Mouse (Mus musculus) limb, embryonic 13.5 days (tissue): Measurements from ENCODE around the gene Sema4d. TPM values are rescaled to one million over a fixed set of nuclear protein-coding genes. Genes with fewer than 3 reads are reported as not detected.

Source experiments
- ATAC-seq: fragments of 200-750 bp; cut with Nextera tagmentation; 2 replicates; pipeline ENCODE4 v1.8.0; 2017; ENCODE audit warnings: low read depth, moderate number of reproducible peaks, moderate TSS enrichment; ENCODE audit not compliant: low FRiP score
- H3K27ac ChIP-seq: fragments of 300-500 bp; sonication (generic); 2 replicates; pipeline ENCODE4 v1.5.1; 2015; ENCODE audit warnings: inconsistent platforms, mild to moderate bottlenecking, moderate library complexity
- H3K27me3 ChIP-seq: fragments of 300-500 bp; sonication (generic); 2 replicates; pipeline ENCODE4 v1.6.1; 2015; ENCODE audit warnings: mild to moderate bottlenecking, inconsistent platforms
- H3K36me3 ChIP-seq: fragments of 300-500 bp; sonication (generic); 2 replicates; pipeline ENCODE4 v1.6.1; 2015; ENCODE audit warnings: inconsistent platforms, mild to moderate bottlenecking, moderate library complexity
- H3K4me1 ChIP-seq: fragments of 300-500 bp; sonication (generic); 2 replicates; pipeline ENCODE4 v1.6.1; 2015; ENCODE audit warnings: inconsistent platforms
- H3K4me2 ChIP-seq: fragments of 300-500 bp; sonication (generic); replicated peaks from 2 replicates; pipeline ENCODE4 v1.6.1; 2015; ENCODE audit warnings: inconsistent platforms, mild to moderate bottlenecking, moderate library complexity
- H3K4me3 ChIP-seq: fragments of 300-500 bp; sonication (generic); 2 replicates; pipeline ENCODE4 v1.5.1; 2015; ENCODE audit warnings: moderate library complexity, mild to moderate bottlenecking, inconsistent platforms
- H3K9ac ChIP-seq: fragments of 300-500 bp; sonication (generic); 2 replicates; pipeline ENCODE4 v1.6.1; 2015; ENCODE audit warnings: mild to moderate bottlenecking, inconsistent platforms
- H3K9me3 ChIP-seq: fragments of 300-500 bp; sonication (generic); 2 replicates; pipeline ENCODE4 v1.6.1; 2016; ENCODE audit warnings: inconsistent platforms
- whole genome bisulfite sequencing: fragments of 180-500 bp; shearing (Covaris S2); methylation state at CpG from one replicate; pipeline ENCODE4 v1.1.7; 2015; 5-methylcytosine and 5-hydroxymethylcytosine counted together
- polyA plus RNA-seq: library from polyadenylated mRNA; unstranded; fragments of >200 nt; fragmentation: Nextera tagmentation; extraction: Ambion mirVana; gene quantifications from 2 replicates; pipeline ENCODE4 v1.2.1, GENCODE M21; 2015

Gene Sema4d
- polyA plus RNA-seq, 1 experiment from 2014 or later: 5.8 TPM

DNA sequence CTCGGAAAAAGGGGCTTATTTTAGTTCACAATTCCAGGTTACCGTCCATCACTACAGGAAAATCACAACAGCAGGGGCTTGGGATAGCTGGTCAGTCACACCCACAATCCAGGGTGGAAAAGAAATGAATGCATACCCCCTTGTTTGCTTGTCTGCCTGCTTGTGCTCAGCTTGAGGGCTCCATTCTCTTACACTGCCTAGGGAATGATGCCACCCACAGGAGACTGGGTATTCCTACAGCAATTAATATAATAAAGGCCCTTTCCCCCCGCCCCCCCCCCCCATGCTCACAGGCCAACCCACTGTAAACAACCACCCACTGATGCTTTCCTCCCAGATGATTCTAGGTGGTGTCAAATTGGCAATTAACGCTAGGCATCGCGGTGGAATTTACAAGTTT, 38.9 kb upstream of the Sema4d start:
- no peak for ATAC-seq
- Histone ChIP-seq H3K27ac (no peak overlapping the region), H3K27me3 (no peaks in the 10 kb centered on the region), H3K36me3 (no peaks in the 10 kb centered on the region), H3K4me3 (no peak overlapping the region), H3K9ac (no peak overlapping the region), H3K4me2 (no peak overlapping the region), H3K4me1 (no peaks in the 10 kb centered on the region; the same call in 1 of the 2 replicates), H3K9me3 (no peaks in the 10 kb centered on the region)
- 86% methylated on average over 6 of the region's 6 CpGs for WGBS

DNA sequence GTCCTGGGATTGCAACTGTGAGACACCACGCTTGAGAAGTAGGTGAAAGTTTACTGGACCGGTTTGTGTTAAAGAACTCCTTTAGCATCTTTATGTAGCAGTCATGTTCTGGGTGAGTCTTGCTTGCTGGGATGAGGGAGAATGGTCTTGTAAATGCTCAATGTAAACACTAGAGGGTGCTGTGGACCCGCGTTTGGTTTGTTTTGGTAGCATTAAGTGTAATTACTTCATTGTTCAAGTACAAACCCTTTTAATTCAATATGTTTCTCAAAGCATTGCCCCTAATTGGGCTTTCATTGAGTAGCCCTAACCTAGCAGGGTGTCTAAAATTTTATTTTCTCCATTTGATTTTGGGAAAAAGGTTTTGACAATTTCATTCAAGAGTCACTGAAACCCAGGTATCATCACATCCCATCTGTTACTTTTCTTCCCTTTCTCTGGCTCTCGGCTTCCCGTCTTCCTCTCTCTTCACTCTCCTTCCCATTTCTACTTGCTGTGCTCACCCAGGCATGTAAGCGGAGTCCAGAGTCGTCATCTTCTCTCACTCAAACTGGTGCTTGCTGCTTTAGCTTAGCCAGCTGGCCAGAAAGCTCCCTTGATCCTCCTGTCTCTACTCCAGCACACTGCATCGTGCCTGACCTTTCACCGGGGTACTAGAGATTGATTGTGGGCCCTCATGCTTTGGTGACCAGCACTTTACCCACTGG, 37.4 kb upstream of the Sema4d start:
- ATAC-seq: no peak
- Histone ChIP-seq H3K9ac (no peak overlapping the region), H3K4me1 (no peaks in the 10 kb centered on the region), H3K9me3 (no peaks in the 10 kb centered on the region), H3K36me3 (no peaks in the 10 kb centered on the region), H3K27me3 (no peaks in the 10 kb centered on the region), H3K4me3 (no peak overlapping the region), H3K27ac (no peak overlapping the region), H3K4me2 (no peak overlapping the region)
- 41% methylated on average over 10 of the region's 10 CpGs for WGBS

- no peaks in the 10 kb centered on the region for H3K27me3 ChIP-seq
- no peaks in the 10 kb centered on the region for H3K36me3 ChIP-seq
- H3K4me1 ChIP-seq: peaks cover 27% of the 10 kb centered on the region
- WGBS: 24% methylated on average over 8 of the region's 8 CpGs
- no peaks in the 10 kb centered on the region for H3K9me3 ChIP-seq
- no peak overlapping the region for H3K4me3 ChIP-seq
- H3K4me2 ChIP-seq: peak overlapping the region; percentile 9; the same call in 1 of the 2 replicates
- H3K27ac ChIP-seq: no peak overlapping the region
- no peak overlapping the region; the same call in 1 of the 2 replicates for H3K9ac ChIP-seq
- ATAC-seq: no peak
These were observed 30.4 kb upstream of the Sema4d start for GRCm38 (mm10) chr13:51823822-51824495.

- Histone ChIP-seq H3K4me3 (no peak overlapping the region), H3K4me1 (peaks cover 34% of the 10 kb centered on the region), H3K27me3 (no peaks in the 10 kb centered on the region), H3K9me3 (no peaks in the 10 kb centered on the region), H3K36me3 (no peaks in the 10 kb centered on the region), H3K4me2 (no peak overlapping the region), H3K27ac (no peak overlapping the region), H3K9ac (no peak overlapping the region)
- 48% methylated on average over 3 of the region's 3 CpGs for WGBS
- no peak for ATAC-seq
These were observed 28.4 kb upstream of the Sema4d start for GRCm38 (mm10) chr13:51821988-51822387.

DNA sequence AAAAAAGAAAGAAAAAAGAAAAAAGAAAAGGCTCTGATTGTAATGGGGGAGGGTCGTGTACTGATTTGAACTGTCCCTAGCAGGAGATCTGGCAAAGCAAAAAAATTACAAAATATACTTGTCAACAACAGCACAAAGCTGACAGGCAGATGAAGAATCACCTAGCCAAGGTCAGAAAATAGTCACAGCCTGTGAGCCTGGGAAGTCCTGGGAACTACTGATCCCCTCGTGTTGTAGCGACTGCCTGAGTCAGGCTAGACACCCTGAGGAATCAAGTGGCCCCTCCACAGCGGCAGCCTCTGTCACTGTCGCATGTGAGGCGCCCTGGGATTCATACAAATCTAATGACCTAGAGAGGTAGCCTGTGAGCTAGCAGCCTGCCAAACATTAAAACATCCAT, 25.8 kb upstream of the Sema4d start:
- Histone ChIP-seq H3K4me1 (peaks cover 26% of the 10 kb centered on the region), H3K9ac (no peak overlapping the region), H3K4me2 (no peak overlapping the region), H3K36me3 (no peaks in the 10 kb centered on the region), H3K4me3 (no peak overlapping the region), H3K27ac (no peak overlapping the region), H3K9me3 (no peaks in the 10 kb centered on the region), H3K27me3 (no peaks in the 10 kb centered on the region)
- 79% methylated on average over 6 of the region's 6 CpGs for WGBS
- no peak for ATAC-seq

DNA sequence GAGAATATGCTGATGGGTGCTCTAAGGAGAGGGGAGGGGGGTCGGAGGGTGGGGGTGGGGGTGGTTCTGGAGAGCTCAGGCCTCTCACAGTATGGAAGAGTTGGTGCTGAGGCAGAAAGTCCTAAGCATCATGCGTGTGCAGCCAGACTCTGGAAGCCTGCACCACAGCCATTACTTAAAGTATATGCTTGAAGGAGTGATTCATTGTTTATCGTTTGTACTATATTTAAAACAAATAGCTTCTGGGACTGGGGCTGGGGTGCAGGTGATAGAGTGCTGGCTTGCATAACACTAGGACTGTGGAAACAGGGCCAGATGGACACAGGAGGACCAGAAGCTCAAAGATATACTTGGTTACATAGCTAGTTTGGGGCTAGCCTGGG, 25.4 kb upstream of the Sema4d start:
- no peaks in the 10 kb centered on the region for H3K9me3 ChIP-seq
- no peak overlapping the region for H3K9ac ChIP-seq
- H3K4me2 ChIP-seq: no peak overlapping the region
- H3K27me3 ChIP-seq: no peaks in the 10 kb centered on the region
- H3K36me3 ChIP-seq: no peaks in the 10 kb centered on the region
- H3K4me1 ChIP-seq: peaks cover 25% of the 10 kb centered on the region
- H3K4me3 ChIP-seq: no peak overlapping the region
- no peak overlapping the region for H3K27ac ChIP-seq
- 67% methylated on average over 3 of the region's 3 CpGs for WGBS
- ATAC-seq: no peak

DNA sequence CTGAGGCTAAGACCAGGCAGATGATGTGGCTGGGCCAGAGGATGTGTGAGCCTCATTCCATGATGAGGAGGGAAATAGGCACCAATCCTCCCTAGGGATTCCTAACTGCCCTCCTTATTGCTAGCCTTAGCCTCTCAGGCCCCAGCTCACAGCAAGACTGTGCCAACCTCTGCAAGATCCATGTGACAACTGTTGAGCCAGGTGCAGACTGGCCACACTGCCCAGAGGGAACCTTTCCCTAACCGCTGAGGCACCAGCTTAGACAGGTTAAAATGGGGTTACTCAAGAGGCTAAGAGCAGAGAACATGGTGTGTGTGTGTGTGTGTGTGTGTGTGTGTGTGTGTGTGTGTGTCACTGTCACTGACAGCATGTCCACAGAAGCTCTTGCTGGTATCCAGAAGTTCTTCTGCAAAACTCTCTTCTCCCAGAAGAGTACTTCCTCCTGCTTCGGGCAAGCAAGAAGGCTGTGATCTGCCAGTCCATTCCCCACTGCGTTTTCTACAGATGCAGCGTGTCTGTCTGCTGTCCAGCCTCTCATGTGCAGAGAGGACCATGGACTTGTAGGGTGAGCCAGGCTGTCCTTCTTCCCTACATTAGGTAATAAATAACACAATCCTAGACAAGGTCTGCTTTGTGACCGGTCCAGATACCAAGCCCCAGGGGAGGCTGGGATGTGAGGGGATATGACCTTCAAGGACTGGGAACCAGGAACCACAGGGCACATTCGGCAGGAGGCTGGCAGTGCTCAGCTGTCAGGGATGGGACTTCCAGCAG, 24.8 kb upstream of the Sema4d start:
- Histone ChIP-seq H3K36me3 (no peaks in the 10 kb centered on the region), H3K4me3 (no peak overlapping the region), H3K4me1 (peaks cover 25% of the 10 kb centered on the region), H3K9ac (no peak overlapping the region), H3K27ac (no peak overlapping the region), H3K27me3 (no peaks in the 10 kb centered on the region), H3K4me2 (no peak overlapping the region), H3K9me3 (no peaks in the 10 kb centered on the region)
- no peak for ATAC-seq
- WGBS: 67% methylated on average over 6 of the region's 6 CpGs

DNA sequence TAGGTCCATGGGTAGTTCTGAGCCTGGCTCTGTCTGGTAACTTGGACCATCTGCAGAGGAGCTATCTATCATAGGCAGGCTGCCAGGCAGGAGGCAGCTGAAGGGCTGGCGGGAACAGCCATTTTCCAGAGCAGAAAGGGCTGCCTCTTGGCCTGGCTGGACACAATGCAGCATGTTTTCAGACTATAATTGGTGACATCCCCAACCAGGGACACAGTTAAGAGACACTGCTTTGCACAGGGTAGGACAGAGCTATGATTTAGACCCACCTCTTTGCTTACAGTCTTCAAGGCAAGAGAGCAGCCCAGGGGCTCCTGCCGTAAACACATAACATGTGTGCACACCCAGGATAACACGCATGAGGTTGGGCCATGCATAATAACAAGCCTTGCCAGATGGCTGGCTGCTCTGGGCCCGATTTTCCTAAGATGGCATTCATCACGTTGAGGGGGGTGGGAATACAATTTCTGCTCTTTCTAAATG, 23.1 kb upstream of the Sema4d start:
- no peak for ATAC-seq

GRCm38 (mm10) chr13:51815865-51816504, 22.4 kb upstream of the Sema4d start:
- H3K36me3 ChIP-seq: no peaks in the 10 kb centered on the region
- no peak overlapping the region for H3K4me3 ChIP-seq
- no peak for ATAC-seq
- no peaks in the 10 kb centered on the region for H3K27me3 ChIP-seq
- H3K27ac ChIP-seq: no peak overlapping the region
- no peaks in the 10 kb centered on the region for H3K9me3 ChIP-seq
- H3K9ac ChIP-seq: no peak overlapping the region
- no peak overlapping the region for H3K4me2 ChIP-seq
- H3K4me1 ChIP-seq: peaks cover 19% of the 10 kb centered on the region
- WGBS: 78% methylated on average over 9 of the region's 9 CpGs

More for the DNA sequence above, 23.1 kb upstream of the Sema4d start:
- Histone ChIP-seq H3K27me3 (no peaks in the 10 kb centered on the region), H3K4me1 (peaks cover 19% of the 10 kb centered on the region), H3K9ac (no peak overlapping the region), H3K36me3 (no peaks in the 10 kb centered on the region), H3K9me3 (no peaks in the 10 kb centered on the region), H3K4me2 (no peak overlapping the region), H3K27ac (no peak overlapping the region), H3K4me3 (no peak overlapping the region)
- WGBS: 59% methylated on average over 5 of the region's 5 CpGs

- Histone ChIP-seq H3K27ac (no peak overlapping the region), H3K27me3 (no peaks in the 10 kb centered on the region), H3K9ac (no peak overlapping the region), H3K4me3 (no peak overlapping the region), H3K4me1 (peaks cover 19% of the 10 kb centered on the region), H3K9me3 (no peaks in the 10 kb centered on the region), H3K4me2 (no peak overlapping the region), H3K36me3 (no peaks in the 10 kb centered on the region)
- 85% methylated on average over 6 of the region's 6 CpGs for WGBS
- ATAC-seq: no peak
These were observed 21.1 kb upstream of the Sema4d start for GRCm38 (mm10) chr13:51814646-51815045.

DNA sequence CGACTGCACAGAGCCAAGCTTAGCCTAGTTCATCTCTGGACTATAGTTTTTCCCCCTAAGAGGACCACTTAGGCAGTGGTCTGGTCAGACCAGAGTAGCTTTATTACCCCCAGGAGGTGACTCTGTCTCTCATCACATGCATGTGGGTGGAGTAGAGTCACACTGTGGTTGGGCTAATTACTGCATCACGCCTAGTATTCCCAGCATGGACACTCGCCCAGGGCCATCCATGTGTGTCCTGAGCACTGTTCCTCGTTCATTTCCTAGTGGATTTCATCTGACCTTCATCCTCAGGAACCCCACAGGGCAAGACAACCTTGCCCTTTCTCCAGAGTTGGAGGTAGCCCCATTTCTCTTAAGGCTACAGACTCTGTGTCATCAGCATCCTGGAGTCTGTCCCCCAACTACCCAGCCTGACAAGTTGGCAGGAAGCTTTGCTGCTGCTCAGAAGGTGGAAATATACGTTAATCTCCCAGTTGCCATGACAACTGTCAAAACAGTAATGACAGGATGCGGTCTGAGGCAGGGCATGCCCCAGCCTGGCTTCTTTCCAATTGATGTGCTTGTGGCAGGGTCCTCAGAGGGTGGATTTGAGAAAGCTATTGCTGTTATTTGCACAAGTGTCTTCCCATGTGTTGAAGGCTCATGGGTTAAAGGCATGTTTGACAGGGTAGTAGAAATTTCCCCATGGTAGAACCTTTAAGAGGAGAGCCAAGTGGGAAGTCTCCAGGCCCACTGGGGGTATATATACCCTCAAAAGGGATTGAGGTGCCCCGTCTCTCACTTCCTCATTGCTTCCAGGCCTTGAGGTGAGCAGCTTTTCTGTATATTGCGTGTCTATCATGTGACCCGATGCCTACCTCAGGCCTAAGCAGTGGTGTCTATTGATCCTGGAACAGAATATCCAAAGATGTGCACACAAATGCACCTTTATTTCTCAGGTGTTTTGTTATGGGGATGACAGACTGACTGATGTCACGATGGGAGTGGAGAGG, 20.4 kb upstream of the Sema4d start:
- peaks cover 19% of the 10 kb centered on the region for H3K4me1 ChIP-seq
- no peak overlapping the region for H3K4me3 ChIP-seq
- H3K36me3 ChIP-seq: no peaks in the 10 kb centered on the region
- H3K9me3 ChIP-seq: no peaks in the 10 kb centered on the region
- 44% methylated on average over 10 of the region's 10 CpGs for WGBS
- no peak overlapping the region for H3K4me2 ChIP-seq
- no peak overlapping the region for H3K9ac ChIP-seq
- no peak for ATAC-seq
- H3K27me3 ChIP-seq: no peaks in the 10 kb centered on the region
- H3K27ac ChIP-seq: no peak overlapping the region
